Mouse (Mus musculus) lung, embryonic 16.5 days (tissue): ENCODE data around the gene Galnt10. TPM values are rescaled to one million over a fixed set of nuclear protein-coding genes. Genes with fewer than 3 reads are reported as not detected.

Source experiments
- ATAC-seq: fragments of 200-750 bp; cut with Nextera tagmentation; 2 replicates; pipeline ENCODE4 v1.8.0; 2017; ENCODE audit warnings: low read depth, mild to moderate bottlenecking, moderate library complexity
- H3K27ac ChIP-seq: fragments of 300-500 bp; sonication (generic); 2 replicates; pipeline ENCODE4 v1.5.1; 2014; ENCODE audit warnings: mild to moderate bottlenecking, control low read depth, low read length
- H3K27me3 ChIP-seq: fragments of 300-500 bp; sonication (generic); 2 replicates; pipeline ENCODE4 v1.6.1; 2014; ENCODE audit warnings: low read depth, low read length, mixed read lengths; ENCODE audit not compliant: control insufficient read depth, insufficient read depth
- H3K36me3 ChIP-seq: fragments of 300-500 bp; sonication (generic); 2 replicates; pipeline ENCODE4 v1.6.1; 2014; ENCODE audit warnings: low read length; ENCODE audit not compliant: control insufficient read depth, insufficient read depth
- H3K4me1 ChIP-seq: fragments of 300-500 bp; sonication (generic); replicated peaks from 2 replicates; pipeline ENCODE4 v1.6.1; 2014; ENCODE audit warnings: low read length, mixed read lengths; ENCODE audit not compliant: control insufficient read depth, insufficient read depth
- H3K4me2 ChIP-seq: fragments of 300-500 bp; sonication (generic); 2 replicates; pipeline ENCODE4 v1.6.1; 2014; ENCODE audit warnings: low read depth, low read length, control low read depth
- H3K4me3 ChIP-seq: fragments of 300-500 bp; sonication (generic); 2 replicates; pipeline ENCODE4 v1.5.1; 2014; ENCODE audit warnings: mild to moderate bottlenecking, low read length, control low read depth
- H3K9ac ChIP-seq: fragments of 300-500 bp; sonication (generic); 2 replicates; pipeline ENCODE4 v1.6.1; 2014; ENCODE audit warnings: low read length, control low read depth
- H3K9me3 ChIP-seq: fragments of 300-500 bp; sonication (generic); 2 replicates; pipeline ENCODE4 v1.6.1; 2016; ENCODE audit warnings: low read length; ENCODE audit not compliant: control insufficient read depth
- WGBS: fragments of 180-500 bp; shearing (Covaris S2); extraction: QIAGEN DNeasy Blood & Tissue Kit; methylation state at CpG from one replicate; pipeline ENCODE4 v1.1.7; 2014; 5-methylcytosine and 5-hydroxymethylcytosine counted together
- polyA plus RNA-seq: library from polyadenylated mRNA; unstranded; fragments of >200 nt; fragmentation: Nextera tagmentation; extraction: Ambion mirVana; gene quantifications from 2 replicates; pipeline ENCODE4 v1.2.1, GENCODE M21; 2015

The Galnt10 gene
- polyA plus RNA-seq, 1 experiment from 2014 or later = 12.8 TPM

DNA sequence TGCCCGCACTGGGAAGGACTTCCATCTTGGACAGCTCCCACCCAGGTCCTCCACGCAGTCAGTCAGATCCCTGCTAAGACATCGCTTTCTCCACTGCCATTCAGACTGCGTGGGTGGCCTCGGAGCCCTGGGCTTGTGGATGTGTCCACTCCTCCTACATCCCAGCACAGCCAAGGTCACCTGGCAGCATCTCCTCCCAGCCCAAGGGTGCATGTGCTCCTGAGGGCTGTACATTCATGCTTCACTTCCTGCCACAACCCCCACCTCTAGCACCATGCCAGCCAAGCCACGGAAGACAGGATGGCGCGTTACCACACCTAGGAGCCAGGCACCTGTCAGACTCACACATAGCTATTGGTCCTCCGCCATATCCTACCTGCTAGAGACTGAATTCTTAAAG lies 27.8 kb downstream of the Galnt10 start:
- 69% methylated on average over 9 of the region's 9 CpGs for WGBS
- Histone ChIP-seq H3K9me3 (no peaks in the 10 kb centered on the region), H3K9ac (no peak overlapping the region), H3K4me2 (no peak overlapping the region), H3K27me3 (no peaks in the 10 kb centered on the region), H3K27ac (no peak overlapping the region), H3K4me1 (peaks cover 18% of the 10 kb centered on the region), H3K4me3 (no peak overlapping the region), H3K36me3 (no peaks in the 10 kb centered on the region)
- ATAC-seq = no peak

DNA sequence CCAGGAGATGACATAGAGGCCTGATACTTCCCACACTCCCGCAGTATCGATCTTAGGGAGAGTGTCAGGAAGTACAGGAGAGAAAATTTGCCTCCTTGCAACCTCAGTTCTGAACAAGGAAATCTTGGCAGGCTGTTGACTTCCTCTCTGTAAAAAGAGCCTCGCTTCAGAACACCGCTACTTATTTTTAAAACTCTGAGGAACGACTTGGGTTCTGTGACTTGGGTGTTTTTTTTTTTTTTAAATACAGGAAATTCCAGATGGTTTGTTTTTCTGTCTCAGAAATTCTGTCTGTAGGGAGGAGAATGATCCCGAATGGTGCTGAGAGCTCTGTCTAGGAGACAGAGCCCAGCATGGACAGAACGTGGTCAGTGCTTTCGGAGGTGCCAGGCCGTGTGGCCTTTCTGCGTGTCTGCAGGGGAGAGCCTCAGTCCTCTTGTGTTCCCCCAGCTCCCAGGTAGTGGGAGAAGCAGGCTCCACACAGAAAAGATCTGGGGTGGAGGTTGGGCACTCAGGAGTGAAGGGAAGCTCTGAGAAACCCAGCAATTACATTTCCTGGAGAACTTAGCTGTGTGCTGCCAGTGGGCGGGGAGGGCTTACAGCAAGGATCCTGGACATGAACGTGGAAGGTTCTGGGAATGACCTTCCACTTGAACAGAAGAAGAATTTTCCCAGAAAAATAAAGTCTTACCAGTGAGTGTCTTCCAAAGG lies 28.9 kb downstream of the Galnt10 start:
- peak; percentile 11; the same call in 1 of the 2 replicates for ATAC-seq
- WGBS = 37% methylated on average over 12 of the region's 12 CpGs
- Histone ChIP-seq H3K4me2 (peak overlapping the region; percentile 11; the same call in 1 of the 2 replicates), H3K9me3 (no peaks in the 10 kb centered on the region), H3K27ac (peak overlapping the region; percentile 82), H3K4me1 (peaks cover 18% of the 10 kb centered on the region), H3K4me3 (no peak overlapping the region), H3K9ac (0 out of 2 replicates have a peak overlapping the region, but pooled peaks have one; percentile 2), H3K27me3 (no peaks in the 10 kb centered on the region), H3K36me3 (no peaks in the 10 kb centered on the region)

DNA sequence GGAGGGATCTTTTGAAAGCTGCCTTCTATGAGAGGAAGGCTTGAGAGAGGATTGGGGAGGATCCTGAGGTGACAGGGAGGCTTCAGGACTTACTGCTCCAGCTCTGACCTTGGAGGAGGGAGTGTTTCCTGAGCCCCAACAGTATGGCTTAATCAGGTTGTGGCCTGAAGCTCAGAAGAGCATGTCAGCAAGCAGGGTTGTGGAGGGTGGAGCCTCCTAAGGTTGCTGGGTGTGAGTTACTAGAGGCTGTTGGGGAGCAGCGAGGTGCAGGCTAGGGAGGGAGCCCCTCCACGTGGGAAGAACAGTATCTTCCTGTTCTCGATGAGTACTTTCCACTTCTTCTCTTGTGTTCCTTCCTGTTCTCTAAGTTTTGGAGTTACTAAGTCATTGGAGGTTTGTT lies 32.0 kb downstream of the Galnt10 start:
- Histone ChIP-seq H3K36me3 (no peaks in the 10 kb centered on the region), H3K9me3 (no peaks in the 10 kb centered on the region), H3K27ac (no peak overlapping the region), H3K9ac (no peak overlapping the region), H3K4me1 (peaks cover 7% of the 10 kb centered on the region), H3K4me2 (no peak overlapping the region), H3K27me3 (no peaks in the 10 kb centered on the region), H3K4me3 (no peak overlapping the region)
- no peak for ATAC-seq
- 36% methylated on average over 3 of the region's 3 CpGs for whole genome bisulfite sequencing

DNA sequence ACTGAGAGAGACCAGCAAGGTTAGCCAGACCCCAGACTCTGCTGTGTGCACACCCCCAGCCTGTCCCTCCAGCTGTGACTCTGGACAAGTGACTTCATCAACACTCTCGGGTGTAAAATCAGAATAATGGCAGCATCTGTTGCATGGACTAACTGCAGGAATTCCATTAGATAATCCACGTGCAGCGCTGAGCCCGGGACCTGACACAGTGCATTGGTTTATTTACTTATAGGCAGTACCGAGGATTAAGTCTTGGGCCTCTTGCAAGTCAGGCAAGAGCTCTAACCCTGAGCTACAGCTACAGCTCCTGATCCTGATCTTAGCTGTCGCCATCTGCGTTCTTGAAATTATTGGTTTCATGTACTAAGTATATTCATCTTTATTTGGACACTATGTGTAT lies 37.3 kb downstream of the Galnt10 start:
- no peak overlapping the region for H3K9ac ChIP-seq
- ATAC-seq = no peak
- H3K36me3 ChIP-seq = no peaks in the 10 kb centered on the region
- 36% methylated on average over 7 of the region's 7 CpGs for WGBS
- H3K27ac ChIP-seq = no peak overlapping the region
- no peak overlapping the region for H3K4me3 ChIP-seq
- no peaks in the 10 kb centered on the region for H3K9me3 ChIP-seq
- H3K4me2 ChIP-seq = no peak overlapping the region
- no peaks in the 10 kb centered on the region for H3K27me3 ChIP-seq
- H3K4me1 ChIP-seq = peaks cover 14% of the 10 kb centered on the region; the same call in 1 of the 2 replicates

DNA sequence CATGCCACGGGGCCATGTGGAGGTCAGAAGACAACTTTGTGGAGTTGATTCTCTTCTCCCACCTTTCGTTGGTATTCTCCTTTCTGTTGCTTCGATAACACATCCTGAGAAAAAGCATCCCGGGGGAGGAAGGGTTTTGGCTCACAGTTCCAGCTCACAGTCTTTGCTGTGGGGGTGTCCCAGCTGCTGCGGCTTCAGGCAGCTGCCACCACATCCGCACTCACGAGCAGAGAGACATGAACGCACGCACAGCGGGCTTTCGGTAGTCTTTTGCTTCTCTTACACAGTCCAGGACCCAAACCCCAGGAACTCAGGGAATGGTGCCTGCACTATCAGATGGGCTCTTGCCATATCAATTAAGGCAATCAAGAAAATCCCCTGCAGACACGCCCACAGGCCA lies 37.9 kb downstream of the Galnt10 start:
- Histone ChIP-seq H3K4me2 (no peak overlapping the region), H3K27ac (no peak overlapping the region), H3K9me3 (no peaks in the 10 kb centered on the region), H3K4me3 (no peak overlapping the region), H3K9ac (no peak overlapping the region), H3K4me1 (peaks cover 19% of the 10 kb centered on the region), H3K36me3 (no peaks in the 10 kb centered on the region), H3K27me3 (no peaks in the 10 kb centered on the region)
- 59% methylated on average over 12 of the region's 12 CpGs for WGBS
- ATAC-seq = no peak

DNA sequence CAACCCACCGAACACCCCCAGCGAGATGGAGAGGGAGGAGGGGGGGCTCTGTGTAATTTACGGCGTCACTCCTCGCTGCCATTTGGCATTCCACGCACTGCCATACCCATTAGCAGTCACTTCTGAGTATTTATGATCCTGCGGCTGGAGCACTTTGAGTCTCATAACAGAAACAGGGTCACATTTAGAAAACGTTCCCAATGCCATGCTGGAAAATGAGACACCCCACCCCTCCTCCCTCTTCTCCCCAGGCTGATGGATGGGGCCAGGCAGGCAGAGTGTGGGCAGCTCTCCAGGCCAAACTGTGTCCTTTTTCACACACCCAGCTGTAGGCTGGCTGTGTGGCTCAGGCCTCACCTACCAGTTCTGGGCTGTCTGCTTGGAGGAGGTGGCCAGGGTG lies 38.7 kb downstream of the Galnt10 start:
- Histone ChIP-seq H3K27me3 (no peaks in the 10 kb centered on the region), H3K4me1 (peaks cover 27% of the 10 kb centered on the region), H3K27ac (no peak overlapping the region), H3K36me3 (no peaks in the 10 kb centered on the region), H3K9ac (no peak overlapping the region), H3K4me2 (no peak overlapping the region), H3K4me3 (no peak overlapping the region), H3K9me3 (no peaks in the 10 kb centered on the region)
- ATAC-seq = peak; percentile 24; the same call in 1 of the 2 replicates
- 25% methylated on average over 8 of the region's 8 CpGs for WGBS

DNA sequence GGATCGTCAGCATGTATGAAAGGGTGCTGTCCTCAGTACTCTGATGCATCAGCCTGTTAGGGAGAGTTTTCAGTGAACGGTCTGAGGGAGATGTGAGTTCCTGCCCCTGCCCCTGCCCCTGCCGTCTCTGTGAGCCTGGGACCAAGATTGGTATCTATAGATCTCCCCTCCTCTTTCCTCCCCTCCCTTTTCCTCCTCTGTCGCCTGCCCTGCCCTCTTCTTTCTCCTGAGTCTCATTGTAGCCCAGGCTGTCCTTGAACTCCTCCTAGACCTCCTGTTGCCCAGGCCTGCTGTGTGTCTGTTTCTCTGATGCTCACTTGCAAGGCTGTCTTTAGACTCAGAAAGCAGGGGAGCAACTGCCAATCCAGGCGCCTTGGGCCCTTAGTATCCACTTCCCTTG lies 39.6 kb downstream of the Galnt10 start:
- WGBS = 37% methylated on average over 5 of the region's 5 CpGs
- H3K9me3 ChIP-seq = no peaks in the 10 kb centered on the region
- H3K9ac ChIP-seq = no peak overlapping the region
- H3K36me3 ChIP-seq = no peaks in the 10 kb centered on the region
- peaks cover 30% of the 10 kb centered on the region for H3K4me1 ChIP-seq
- no peak for ATAC-seq
- no peak overlapping the region for H3K4me2 ChIP-seq
- no peaks in the 10 kb centered on the region for H3K27me3 ChIP-seq
- H3K4me3 ChIP-seq = no peak overlapping the region
- no peak overlapping the region for H3K27ac ChIP-seq

DNA sequence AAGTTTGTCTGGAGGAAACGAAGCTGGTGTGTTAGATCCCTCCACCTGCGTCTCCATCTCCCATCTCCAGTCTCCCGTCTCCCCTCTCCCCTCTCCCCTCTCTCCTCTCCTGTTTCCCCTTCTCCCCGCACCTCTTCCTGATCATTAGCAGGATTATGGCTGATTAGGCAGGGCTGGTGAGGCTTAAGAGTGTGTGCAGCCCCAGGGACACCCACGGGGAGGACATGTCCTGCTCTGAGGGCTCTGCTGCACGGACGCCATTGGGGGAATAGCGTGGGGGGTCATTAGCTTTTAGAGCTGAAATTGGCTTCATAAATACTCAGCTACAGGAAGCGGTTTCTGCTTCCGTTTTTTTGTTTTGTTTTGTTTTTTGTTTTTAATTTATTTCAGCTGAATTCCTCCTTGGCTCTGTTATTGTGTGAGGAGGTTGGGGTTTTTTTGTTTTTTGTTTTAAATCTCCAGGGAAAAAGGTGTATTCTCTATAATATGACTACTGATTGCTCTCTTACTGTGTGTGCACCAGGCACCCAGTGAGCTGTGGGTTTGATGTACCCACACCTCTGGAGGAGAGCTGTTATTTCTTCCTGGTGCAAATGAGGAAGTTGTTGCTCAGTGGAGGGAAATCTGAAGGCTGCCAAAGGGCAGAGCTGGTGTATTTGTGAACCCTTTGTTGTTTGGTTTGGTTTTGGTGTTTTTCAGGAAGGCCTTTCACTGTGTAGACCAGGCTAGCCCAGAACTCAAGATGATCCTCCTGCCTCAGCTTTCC lies 40.6 kb downstream of the Galnt10 start:
- Histone ChIP-seq H3K4me3 (no peak overlapping the region), H3K36me3 (no peaks in the 10 kb centered on the region), H3K4me2 (no peak overlapping the region), H3K9ac (no peak overlapping the region), H3K9me3 (no peaks in the 10 kb centered on the region), H3K4me1 (peaks cover 30% of the 10 kb centered on the region), H3K27ac (no peak overlapping the region), H3K27me3 (no peaks in the 10 kb centered on the region)
- WGBS = 61% methylated on average over 10 of the region's 10 CpGs
- no peak for ATAC-seq

DNA sequence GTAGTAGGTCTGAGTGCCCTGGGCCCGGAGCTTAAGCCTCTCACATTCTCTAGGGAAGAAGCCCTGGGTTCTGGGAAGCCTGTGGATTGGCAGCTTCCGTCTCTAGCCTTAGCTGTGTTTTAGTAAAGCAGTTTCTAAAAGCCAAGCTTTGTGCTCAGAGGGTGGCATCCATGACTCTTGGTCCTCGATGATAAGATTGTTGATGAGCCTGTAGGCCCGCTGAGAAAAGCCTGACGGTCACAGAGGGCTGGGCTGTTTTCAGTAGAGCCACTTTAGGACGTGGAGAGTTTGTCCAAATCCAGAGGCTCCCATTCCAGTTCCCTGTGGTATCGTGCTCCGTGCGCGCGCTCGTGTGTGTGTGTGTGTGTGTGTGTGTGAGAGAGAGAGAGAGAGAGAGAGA lies 41.6 kb downstream of the Galnt10 start:
- 74% methylated on average over 12 of the region's 12 CpGs for WGBS
- H3K4me2 ChIP-seq = no peak overlapping the region
- no peak overlapping the region for H3K27ac ChIP-seq
- H3K9me3 ChIP-seq = no peaks in the 10 kb centered on the region
- no peaks in the 10 kb centered on the region for H3K27me3 ChIP-seq
- H3K36me3 ChIP-seq = no peaks in the 10 kb centered on the region
- H3K4me3 ChIP-seq = no peak overlapping the region
- no peak overlapping the region for H3K9ac ChIP-seq
- no peak for ATAC-seq
- peaks cover 30% of the 10 kb centered on the region for H3K4me1 ChIP-seq
